Mouse (Mus musculus) left cerebral cortex, adult 11 months (tissue): ENCODE measurements at regions not wholly inside any gene's neighbourhood (a gene's known extent, or its start where the extent isn't known, plus 50 kb on each side); places are given as distances from the start of the nearest gene placed in this dataset.
A peak's percentile ranks its signal among the peaks of the same experiment; 100 is the strongest.
"Not testable (repeated sequence)": the region's sequence is repeated elsewhere in the genome, so short reads cannot be mapped to it uniquely, and the experiment has no call there.

Experiments used
- DNase-seq: peaks from one replicate; pipeline ENCODE4 v3.0.0; 2022; ENCODE audit warnings: low spot score

- no peak for DNase-seq
Measured at GRCm38 (mm10) chr12:79989582-79990110, 123.2 kb downstream of the Zfp36l1 start.

GRCm38 (mm10) chr12:79988401-79989358 is 124.1 kb downstream of the Zfp36l1 start:
- DNase-seq, result no peak

- no peak for DNase-seq
Measured at GRCm38 (mm10) chr12:79986241-79986976, 126.4 kb downstream of the Zfp36l1 start.

GRCm38 (mm10) chr12:79984985-79985747 is 127.6 kb downstream of the Zfp36l1 start:
- no peak for DNase-seq

- DNase-seq, result no peak
Measured at GRCm38 (mm10) chr12:79984025-79984790, 128.6 kb downstream of the Zfp36l1 start.

- DNase-seq, result no peak
Measured at GRCm38 (mm10) chr12:79983232-79983631, 129.6 kb downstream of the Zfp36l1 start.

GRCm38 (mm10) chr12:79982497-79982896 is 130.3 kb downstream of the Zfp36l1 start:
- DNase-seq, result not testable (repeated sequence)

GRCm38 (mm10) chr12:79980711-79981110 is 132.1 kb downstream of the Zfp36l1 start:
- DNase-seq, result no peak

- DNase-seq, result no peak
Measured at GRCm38 (mm10) chr12:79977136-79977535, 135.7 kb downstream of the Zfp36l1 start.

- no peak for DNase-seq
Measured at GRCm38 (mm10) chr12:79975466-79976239, 137.2 kb downstream of the Zfp36l1 start.

- no peak for DNase-seq
Measured at GRCm38 (mm10) chr12:79975050-79975449, 137.8 kb downstream of the Zfp36l1 start.

- DNase-seq, result no peak
Measured at GRCm38 (mm10) chr12:79974530-79974929, 138.3 kb downstream of the Zfp36l1 start.

- DNase-seq, result no peak
Measured at GRCm38 (mm10) chr12:79973566-79974230, 139.1 kb downstream of the Zfp36l1 start.

- no peak for DNase-seq
Measured at GRCm38 (mm10) chr12:79970981-79971390, 141.8 kb downstream of the Zfp36l1 start.

- peak; percentile 59 for DNase-seq
Measured at GRCm38 (mm10) chr12:79970227-79970901, 142.4 kb downstream of the Zfp36l1 start.

GRCm38 (mm10) chr12:79969346-79970226 is 143.2 kb downstream of the Zfp36l1 start:
- no peak for DNase-seq

GRCm38 (mm10) chr12:79968676-79969075 is 144.1 kb downstream of the Zfp36l1 start:
- no peak for DNase-seq
